Mouse (Mus musculus) lung, postnatal 14 days (tissue): Measurements from ENCODE around the gene Igf2bp3.

Source experiments
- DNase-seq: peaks from one replicate; pipeline ENCODE4 v3.0.0; 2021

Gene Igf2bp3

GRCm38 (mm10) chr6:49057053-49058021 is 157.4 kb downstream of the Igf2bp3 start:
- DNase-seq = peak; percentile 82

- DNase-seq = no peak
Observed at GRCm38 (mm10) chr6:49056009-49056408, 158.7 kb downstream of the Igf2bp3 start.

- no peak for DNase-seq
Observed at GRCm38 (mm10) chr6:49055256-49055733, 159.5 kb downstream of the Igf2bp3 start.

GRCm38 (mm10) chr6:49052191-49052590 is 162.6 kb downstream of the Igf2bp3 start:
- DNase-seq = no peak

- DNase-seq = no peak
Observed at GRCm38 (mm10) chr6:49050677-49051410, 163.9 kb downstream of the Igf2bp3 start.

DNA sequence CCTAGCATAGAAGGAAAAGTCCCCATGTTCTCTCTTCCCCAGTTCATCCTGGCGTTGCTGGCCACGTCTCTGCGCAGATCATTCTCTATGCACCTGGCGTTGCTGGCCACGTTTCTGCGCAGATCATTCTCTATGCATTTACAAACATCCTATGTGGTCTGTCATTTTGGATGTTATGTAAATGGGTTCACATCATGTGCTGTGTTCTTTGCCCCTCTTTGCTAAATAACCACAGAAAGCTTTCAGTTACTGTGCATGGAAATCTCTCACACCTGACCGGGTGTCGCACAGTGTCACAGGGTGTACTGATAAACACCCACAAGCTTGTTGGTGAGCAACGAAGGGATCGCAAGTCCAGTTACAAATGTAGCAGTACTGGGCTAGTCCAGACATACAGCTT is 166.4 kb downstream of the Igf2bp3 start:
- no peak for DNase-seq

- no peak for DNase-seq
Observed at GRCm38 (mm10) chr6:49047848-49048247, 166.9 kb downstream of the Igf2bp3 start.

DNA sequence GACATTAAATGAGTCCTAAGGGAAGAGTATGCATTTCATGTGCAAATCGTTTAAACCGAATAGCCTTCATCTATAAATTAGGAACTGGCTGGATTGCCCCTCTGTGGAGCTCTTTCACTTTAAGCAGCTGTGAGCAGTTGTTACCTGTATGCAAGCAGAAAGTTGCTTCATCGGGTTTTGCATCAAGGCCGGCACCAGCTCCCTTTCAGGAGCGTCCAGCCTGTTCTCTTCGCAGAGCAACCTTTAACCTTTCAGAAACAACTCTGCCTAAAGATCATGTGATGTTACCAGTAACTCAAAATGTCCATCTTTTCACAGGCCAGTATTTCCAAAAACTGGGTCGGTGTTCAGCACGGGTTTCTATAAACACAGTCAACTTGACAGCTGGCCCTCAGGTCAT is 167.8 kb downstream of the Igf2bp3 start:
- DNase-seq = no peak

GRCm38 (mm10) chr6:49046502-49046901 is 168.3 kb downstream of the Igf2bp3 start:
- no peak for DNase-seq

DNA sequence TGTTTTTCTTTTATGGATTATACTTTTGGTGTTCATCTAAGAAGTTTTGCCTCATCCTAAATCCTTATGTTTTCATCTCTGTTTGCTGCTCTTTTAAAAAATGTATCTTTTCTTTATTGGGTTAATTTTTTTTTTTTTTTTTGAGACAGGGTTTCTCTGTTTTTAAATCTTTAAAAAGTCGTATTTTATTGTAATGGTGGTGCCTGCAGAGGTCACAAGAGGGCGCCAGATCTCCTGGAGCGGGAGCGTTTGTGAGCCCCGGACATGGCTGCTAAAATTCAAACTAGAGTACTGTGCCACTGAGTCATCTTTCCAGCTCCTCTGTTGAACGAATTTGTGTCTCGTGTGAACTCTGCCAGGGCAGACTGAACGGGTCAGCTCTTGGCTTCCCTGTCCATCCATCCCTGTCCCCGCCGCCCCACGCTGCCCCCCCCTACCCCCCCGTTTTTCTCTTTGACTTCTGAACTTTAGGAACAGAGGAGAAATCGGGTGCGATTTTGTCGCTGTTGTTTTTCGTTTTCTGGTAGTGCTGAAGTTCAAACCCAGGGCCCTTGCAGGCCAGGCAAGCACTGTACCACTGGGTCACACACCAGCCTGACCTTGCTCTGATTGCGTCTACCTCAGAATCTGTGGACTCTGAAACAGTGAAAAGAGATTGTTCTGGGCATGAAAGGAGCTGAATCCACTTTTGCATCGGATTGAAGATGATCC is 175.1 kb downstream of the Igf2bp3 start:
- DNase-seq = peak; percentile 78

DNA sequence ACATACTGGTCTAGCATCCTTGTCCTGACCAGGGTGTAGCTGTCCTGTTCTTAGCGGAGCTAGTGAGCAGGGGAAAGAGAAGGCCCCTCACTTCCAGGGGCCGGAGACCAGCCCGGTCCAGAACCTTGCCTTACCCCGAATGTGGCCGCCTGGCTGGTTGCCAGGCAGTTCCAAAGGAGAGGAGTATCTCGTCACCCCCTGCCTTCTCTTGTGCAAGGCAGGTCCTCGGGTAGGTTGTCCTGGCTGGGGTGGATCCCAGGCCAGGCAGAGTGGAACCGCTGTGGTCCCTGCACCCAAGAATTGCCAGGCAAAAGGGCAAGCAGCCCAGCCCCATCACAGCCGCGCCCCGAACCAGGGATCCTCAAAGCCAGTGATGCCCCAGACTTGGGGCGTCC is 177.5 kb downstream of the Igf2bp3 start:
- no peak for DNase-seq

DNA sequence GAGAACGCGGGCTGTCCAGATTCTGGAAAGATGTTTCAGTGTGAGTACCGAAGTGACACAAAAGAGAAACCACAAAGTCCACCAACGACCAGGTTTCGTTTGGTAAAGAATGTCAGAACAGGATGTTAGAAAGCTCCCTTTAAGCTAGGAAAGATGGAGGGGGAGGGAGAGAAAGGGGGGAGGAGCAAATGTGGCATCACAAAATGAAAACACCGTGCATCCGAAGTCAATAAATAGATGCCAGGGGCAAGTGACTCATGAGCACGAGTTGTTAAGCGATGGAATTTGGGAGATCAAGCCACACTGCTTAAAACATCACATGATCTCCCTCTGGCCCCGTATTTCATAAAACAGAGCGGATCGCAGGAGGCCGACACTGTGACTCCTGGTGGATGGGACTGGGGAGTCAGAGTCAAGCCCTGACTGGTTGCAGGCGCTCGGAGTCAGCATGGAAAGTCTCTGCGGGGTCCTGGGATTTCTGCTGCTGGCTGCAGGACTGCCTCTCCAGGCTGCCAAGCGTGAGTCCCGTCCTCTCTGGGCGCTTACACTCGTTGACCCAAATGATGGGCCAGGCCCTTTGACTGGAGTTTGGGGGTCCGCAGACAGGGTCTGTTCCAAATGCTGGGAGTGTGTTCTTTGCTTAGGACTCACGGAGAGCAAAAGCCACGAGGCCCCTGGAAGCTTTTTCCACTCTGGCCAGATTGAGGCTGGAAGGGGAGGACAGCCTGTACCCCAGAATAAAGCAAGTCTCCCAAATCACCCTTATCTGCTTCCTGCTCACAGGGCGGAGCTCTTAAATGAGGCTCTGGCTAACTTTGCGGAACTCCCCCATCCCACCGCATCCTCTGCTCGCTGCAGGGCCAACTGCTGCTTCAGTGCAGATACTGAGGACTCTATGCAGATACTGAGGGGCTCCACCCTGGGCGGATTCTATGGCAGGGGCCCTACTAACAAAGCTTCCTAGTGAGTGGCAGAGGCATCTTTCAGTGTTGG is 178.2 kb downstream of the Igf2bp3 start, which contains the start of gene Gpnmb:
TSS of gene Gpnmb (plus strand) at position 272 of the 993 bp plus-strand sequence.
- peak; percentile 19 for DNase-seq
